Mouse (Mus musculus) CH12.LX (cell line): ENCODE results near the gene Atg9b. TPM values are rescaled to one million over a fixed set of nuclear protein-coding genes. Genes with fewer than 3 reads are reported as not detected.

ENCODE experiments used
- DNase-seq: peaks from one replicate; pipeline ENCODE4 v3.0.0-alpha.2; 2013; ENCODE audit errors: extremely low read depth
- H3K27ac ChIP-seq: 2 replicates; pipeline ENCODE4 v1.5.1; 2012; ENCODE audit warnings: low read depth, mild to moderate bottlenecking, control low read depth, moderate library complexity; ENCODE audit not compliant: insufficient read depth
- H3K27me3 ChIP-seq: replicated peaks from 2 replicates; pipeline ENCODE3; 2012; ENCODE audit warnings: inconsistent platforms
- H3K36me3 ChIP-seq, 2 experiments: replicated peaks in 1 of 2; 2 replicates each; pipeline versions ENCODE3 to v1.6.1; 2012; ENCODE audit warnings: inconsistent platforms in 1 of 2, low read length in 1 of 2, mild to moderate bottlenecking in 1 of 2, mixed read lengths in 1 of 2, moderate library complexity in 1 of 2; ENCODE audit not compliant: control insufficient read depth in 1 of 2, insufficient read depth in 1 of 2
- H3K4me1 ChIP-seq, 2 experiments: 2 replicates each; pipeline ENCODE4 v1.6.1; 2012; ENCODE audit warnings: inconsistent platforms in 1 of 2, moderate library complexity in 1 of 2; ENCODE audit not compliant: insufficient read depth in 2 of 2, control insufficient read depth in 1 of 2
- H3K4me2 ChIP-seq: 2 replicates; pipeline ENCODE4 v1.6.1; 2012; ENCODE audit warnings: low read depth, mild to moderate bottlenecking, control low read depth; ENCODE audit not compliant: poor library complexity, insufficient read depth, severe bottlenecking
- H3K4me3 ChIP-seq, 3 experiments: fragments of 150-350 bp in 1 of 3; sonication (generic) in 1 of 3; replicated peaks in 1 of 3; 2 replicates each; pipeline versions ENCODE3 to v1.5.1; 2011 to 2012; ENCODE audit warnings: low read depth in 2 of 3, low read length in 2 of 3, mild to moderate bottlenecking in 2 of 3, moderate library complexity in 2 of 3, control low read depth in 1 of 3, improper control_type of control experiment in 1 of 3, inconsistent platforms in 1 of 3, mixed read lengths in 1 of 3; ENCODE audit not compliant: poor library complexity in 1 of 3
- H3K79me2 ChIP-seq: replicated peaks from 2 replicates; pipeline ENCODE4 v1.6.1; 2012; ENCODE audit warnings: mild to moderate bottlenecking, moderate library complexity; ENCODE audit not compliant: control insufficient read depth, poor library complexity, insufficient read depth, severe bottlenecking; ENCODE audit errors: extremely low read depth
- H3K9ac ChIP-seq: 2 replicates; pipeline ENCODE4 v1.6.1; 2012; ENCODE audit warnings: low read depth, mild to moderate bottlenecking, control low read depth, moderate library complexity; ENCODE audit not compliant: insufficient read depth
- H3K9me3 ChIP-seq: replicated peaks from 2 replicates; pipeline ENCODE3; 2012; ENCODE audit warnings: low read length, inconsistent platforms, mixed read lengths
- BHLHE40 ChIP-seq: IDR thresholded peaks from 2 replicates; pipeline ENCODE4 v1.6.1; 2011; ENCODE audit warnings: mild to moderate bottlenecking, low read depth, low read length, improper control_type of control experiment
- CHD1 ChIP-seq: IDR thresholded peaks from 2 replicates; pipeline ENCODE4 v1.6.1; 2012; ENCODE audit warnings: low read depth, low read length, improper control_type of control experiment, inconsistent platforms
- CHD2 ChIP-seq: IDR thresholded peaks from 2 replicates; pipeline ENCODE4 v1.6.1; 2011; ENCODE audit warnings: low read length, improper control_type of control experiment
- CTCF ChIP-seq, 2 experiments: IDR thresholded peaks in 1 of 2; conservative IDR thresholded peaks in 1 of 2; 2 replicates each; pipeline ENCODE4 v1.5.1; 2011 to 2012; ENCODE audit warnings: low read depth in 2 of 2, low read length in 2 of 2, improper control_type of control experiment in 1 of 2, inconsistent platforms in 1 of 2, mild to moderate bottlenecking in 1 of 2, moderate library complexity in 1 of 2
- E2F4 ChIP-seq: IDR thresholded peaks from 2 replicates; pipeline ENCODE4 v1.6.1; 2011; ENCODE audit warnings: low read depth, low read length, improper control_type of control experiment; ENCODE audit not compliant: insufficient replicate concordance
- ETS1 ChIP-seq: conservative IDR thresholded peaks from 2 replicates; pipeline ENCODE4 v1.6.1; 2012; ENCODE audit warnings: low read depth, mild to moderate bottlenecking, inconsistent platforms, low read length, improper control_type of control experiment, moderate library complexity
- GABPA ChIP-seq: IDR thresholded peaks from 2 replicates; pipeline ENCODE4 v1.6.1; 2012; ENCODE audit warnings: low read depth, low read length, improper control_type of control experiment, inconsistent platforms; ENCODE audit not compliant: insufficient replicate concordance
- HCFC1 ChIP-seq: IDR thresholded peaks from 2 replicates; pipeline ENCODE4 v1.6.1; 2012; ENCODE audit warnings: low read depth, mild to moderate bottlenecking, inconsistent platforms, low read length, improper control_type of control experiment
- IRF4 ChIP-seq: IDR thresholded peaks from 2 replicates; pipeline ENCODE4 v1.6.1; 2014; ENCODE audit warnings: low read depth, mild to moderate bottlenecking, inconsistent platforms, low read length, improper control_type of control experiment
- JUN ChIP-seq: IDR thresholded peaks from 2 replicates; pipeline ENCODE4 v1.6.1; 2011; ENCODE audit warnings: low read depth, mild to moderate bottlenecking, low read length, improper control_type of control experiment, moderate library complexity; ENCODE audit not compliant: insufficient read depth
- JUND ChIP-seq: conservative IDR thresholded peaks from 2 replicates; pipeline ENCODE4 v1.6.1; 2011; ENCODE audit warnings: low read depth, low read length, improper control_type of control experiment
- KAT2A ChIP-seq: IDR thresholded peaks from 2 replicates; pipeline ENCODE4 v1.6.1; 2012; ENCODE audit warnings: low read length, improper control_type of control experiment, inconsistent platforms; ENCODE audit not compliant: insufficient replicate concordance
- MAX ChIP-seq: IDR thresholded peaks from 2 replicates; pipeline ENCODE4 v1.6.1; 2011; ENCODE audit warnings: low read length, improper control_type of control experiment
- MAZ ChIP-seq: IDR thresholded peaks from 2 replicates; pipeline ENCODE4 v1.6.1; 2012; ENCODE audit warnings: low read depth, mild to moderate bottlenecking, inconsistent platforms, low read length, improper control_type of control experiment, moderate library complexity
- MXI1 ChIP-seq: IDR thresholded peaks from 2 replicates; pipeline ENCODE4 v1.6.1; 2011; ENCODE audit warnings: mild to moderate bottlenecking, low read depth, low read length, improper control_type of control experiment
- MYC ChIP-seq: IDR thresholded peaks from 2 replicates; pipeline ENCODE4 v1.6.1; 2011; ENCODE audit warnings: low read depth, mild to moderate bottlenecking, improper control_type of control experiment, low read length
- NELFE ChIP-seq: IDR thresholded peaks from 2 replicates; pipeline ENCODE4 v1.6.1; 2011; ENCODE audit warnings: low read depth, low read length, improper control_type of control experiment
- NRF1 ChIP-seq: IDR thresholded peaks from 2 replicates; pipeline ENCODE4 v1.6.1; 2014; ENCODE audit warnings: low read depth, mild to moderate bottlenecking, inconsistent platforms, low read length, improper control_type of control experiment, moderate library complexity
- PAX5 ChIP-seq: IDR thresholded peaks from 2 replicates; pipeline ENCODE4 v1.6.1; 2012; ENCODE audit warnings: low read length, inconsistent platforms, mixed read lengths
- POLR2A ChIP-seq: IDR thresholded peaks from 2 replicates; pipeline ENCODE4 v1.6.1; 2011; ENCODE audit warnings: low read depth, mild to moderate bottlenecking, improper control_type of control experiment, low read length
- RAD21 ChIP-seq: IDR thresholded peaks from 2 replicates; pipeline ENCODE4 v1.6.1; 2011; ENCODE audit warnings: low read depth, mild to moderate bottlenecking, low read length, improper control_type of control experiment, moderate library complexity
- SMC3 ChIP-seq: IDR thresholded peaks from 2 replicates; pipeline ENCODE4 v1.6.1; 2011; ENCODE audit warnings: low read depth, low read length, improper control_type of control experiment
- TBP ChIP-seq: conservative IDR thresholded peaks from 2 replicates; pipeline ENCODE4 v1.6.1; 2011; ENCODE audit warnings: low read depth, low read length, improper control_type of control experiment
- TCF12 ChIP-seq: IDR thresholded peaks from 2 replicates; pipeline ENCODE4 v1.6.1; 2014; ENCODE audit warnings: low read depth, mild to moderate bottlenecking, inconsistent platforms, low read length, improper control_type of control experiment
- UBTF ChIP-seq: IDR thresholded peaks from 2 replicates; pipeline ENCODE4 v1.6.1; 2012; ENCODE audit warnings: low read depth, mild to moderate bottlenecking, inconsistent platforms, low read length, improper control_type of control experiment, moderate library complexity
- USF1 ChIP-seq: IDR thresholded peaks from 2 replicates; pipeline ENCODE4 v1.6.1; 2014; ENCODE audit warnings: low read depth, mild to moderate bottlenecking, inconsistent platforms, low read length, improper control_type of control experiment
- dilution Hi-C: fragments of 300-500 bp; cut with MboI; formaldehyde crosslinking; loops from 2 replicates; pipeline ENCODE4 v1.14.3; 2020; ENCODE audit warnings: low sequenced_read_pairs; ENCODE audit not compliant: extremely low pct_unique_long_range_greater_than_20kb, extremely low pct_ligation_motif_present
- in situ Hi-C: fragments of 300-500 bp; cut with MboI; formaldehyde crosslinking; loops from 3 replicates; pipeline ENCODE4 v1.14.3; 2019; ENCODE audit warnings: low sequenced_read_pairs, low pct_ligation_motif_present, low pct_unique_long_range_greater_than_20kb, mixed read lengths
- polyA plus RNA-seq: library from polyadenylated mRNA; unstranded; fragments of >175 nt; gene quantifications from 2 replicates; pipeline ENCODE4 v1.2.1, GENCODE M21; 2012; ENCODE audit warnings: low read depth; ENCODE audit not compliant: insufficient read length
- total RNA-seq, 2 experiments: library from RNA; depleted of rRNA; stranded (reverse); fragments of 300-350 nt in 1 of 2; fragments of >200 nt in 1 of 2; gene quantifications; 2 replicates each; pipeline ENCODE4 v1.2.3; 2012 to 2014

Atg9b gene
- total and polyA plus RNA-seq, 3 experiments: 0.68 to 1.3 (median 0.81) TPM

GRCm38 (mm10) chr5:24400911-24401605 lies 9.1 kb upstream of the Atg9b start:
- no peak overlapping the region for H3K4me3 ChIP-seq
- H3K9ac ChIP-seq: no peak overlapping the region
- peaks cover 34 to 79% of the 10 kb centered on the region in 2 experiments for H3K36me3 ChIP-seq
- in situ Hi-C loops (no loop called here), dilution Hi-C loops (no loop called here)
- no peaks in the 10 kb centered on the region for H3K9me3 ChIP-seq
- no peaks in the 10 kb centered on the region for H3K27me3 ChIP-seq
- H3K4me1 ChIP-seq: peaks cover 6 to 27% of the 10 kb centered on the region in 2 experiments
- no peaks in the 10 kb centered on the region for H3K79me2 ChIP-seq
- no peak for DNase-seq
- no peak for TF ChIP-seq GABPA
- no peak for TF ChIP-seq CTCF (conservative IDR thresholded peaks at IDR 0.05 in 1 of 2, IDR thresholded peaks at IDR 0.05 in 1 of 2; ENCODE audit: low read depth in 2 of 2, low read length in 2 of 2)
- no peak for TF ChIP-seq POLR2A
- no peak for TF ChIP-seq IRF4
- no peak for TF ChIP-seq NRF1
- TF ChIP-seq TBP: no peak
- TF ChIP-seq KAT2A: no peak
- TF ChIP-seq HCFC1: no peak
- TF ChIP-seq MXI1: no peak
- TF ChIP-seq CHD2: no peak
- TF ChIP-seq SMC3: no peak
- TF ChIP-seq ETS1: no peak
- no peak for TF ChIP-seq RAD21
- TF ChIP-seq MYC: no peak
- no peak for TF ChIP-seq USF1
- TF ChIP-seq JUND: no peak
- TF ChIP-seq JUN: no peak
- no peak for TF ChIP-seq MAZ
- TF ChIP-seq, all 38 proteins: peak for 0
- H3K27ac ChIP-seq: no peak overlapping the region
- H3K4me2 ChIP-seq: no peak overlapping the region

DNA sequence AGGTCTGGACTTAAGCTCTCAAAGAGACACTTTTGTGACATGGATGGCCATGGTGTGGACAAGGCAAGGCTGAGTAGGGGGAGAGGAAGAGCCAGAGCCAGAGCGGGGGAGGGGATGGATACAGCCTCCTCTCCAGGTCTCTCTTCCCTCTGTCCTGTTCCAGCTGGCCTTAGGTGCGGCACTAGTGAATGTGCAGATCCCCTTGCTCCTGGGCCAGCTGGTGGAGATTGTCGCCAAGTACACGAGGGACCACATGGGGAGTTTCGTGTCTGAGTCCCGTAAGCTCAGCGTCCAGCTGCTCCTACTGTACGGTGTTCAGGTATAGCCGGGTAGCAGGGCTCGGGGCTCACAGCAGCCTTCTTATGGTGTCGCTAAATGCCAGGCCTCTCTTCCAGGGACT lies 8.4 kb upstream of the Atg9b start:
- TF ChIP-seq NELFE (no peak), SMC3 (no peak), TCF12 (no peak), USF1 (no peak), MAX (no peak), ETS1 (no peak), KAT2A (no peak), CTCF (conservative IDR thresholded peaks at IDR 0.05 in 1 of 2, IDR thresholded peaks at IDR 0.05 in 1 of 2; ENCODE audit: low read depth in 2 of 2, low read length in 2 of 2) (no peak), CHD1 (no peak), MYC (no peak), PAX5 (no peak), E2F4 (no peak), BHLHE40 (no peak), UBTF (no peak), POLR2A (no peak)
- Histone ChIP-seq H3K27ac (no peak overlapping the region), H3K9ac (no peak overlapping the region), H3K4me1 (peaks cover 6 to 26% of the 10 kb centered on the region in 2 experiments), H3K36me3 (peaks cover 30 to 72% of the 10 kb centered on the region in 2 experiments), H3K4me2 (no peak overlapping the region), H3K9me3 (no peaks in the 10 kb centered on the region), H3K79me2 (no peaks in the 10 kb centered on the region), H3K4me3 (no peak overlapping the region), H3K27me3 (no peaks in the 10 kb centered on the region)
- no peak for DNase-seq
- dilution Hi-C loops: no loop called here
- in situ Hi-C loops: no loop called here
